Mouse (Mus musculus) common myeloid progenitor, adult 5-6 weeks (primary cell): ENCODE data around the gene Ntf3. TPM values are rescaled to one million over a fixed set of nuclear protein-coding genes. Genes with fewer than 3 reads are reported as not detected.

Experiments
- ATAC-seq: replicated peaks from 2 replicates; pipeline ENCODE4 v1.8.0; 2016; ENCODE audit warnings: low read depth, mild to moderate bottlenecking, moderate TSS enrichment, inconsistent platforms; ENCODE audit not compliant: poor library complexity, severe bottlenecking
- total RNA-seq: library from RNA; stranded (forward); fragments of 200-1000, 187-1606 nt; gene quantifications from 2 replicates; pipeline ENCODE4 v1.2.3, GENCODE M21; 2017

The Ntf3 gene
- total RNA-seq, 1 experiment from 2014 or later, result not detected

GRCm38 (mm10) chr6:126106798-126107173, 59.9 kb downstream of the Ntf3 start:
- ATAC-seq, result no peak

GRCm38 (mm10) chr6:126106051-126106797, 60.5 kb downstream of the Ntf3 start:
- no peak for ATAC-seq

GRCm38 (mm10) chr6:126105083-126105740, 61.5 kb downstream of the Ntf3 start:
- no peak for ATAC-seq

- ATAC-seq, result no peak
Observed at GRCm38 (mm10) chr6:126102571-126102970, 64.1 kb downstream of the Ntf3 start.

GRCm38 (mm10) chr6:126102007-126102406, 64.7 kb downstream of the Ntf3 start:
- no peak for ATAC-seq

- ATAC-seq, result no peak
Observed at GRCm38 (mm10) chr6:126100579-126100978, 66.1 kb downstream of the Ntf3 start.

- ATAC-seq, result no peak
Observed at GRCm38 (mm10) chr6:126097471-126097870, 69.2 kb downstream of the Ntf3 start.

GRCm38 (mm10) chr6:126096085-126096484, 70.6 kb downstream of the Ntf3 start:
- ATAC-seq, result no peak

GRCm38 (mm10) chr6:126095041-126095440, 71.7 kb downstream of the Ntf3 start:
- ATAC-seq, result no peak

GRCm38 (mm10) chr6:126092026-126092425, 74.7 kb downstream of the Ntf3 start:
- ATAC-seq, result no peak

GRCm38 (mm10) chr6:126090063-126090462, 76.6 kb downstream of the Ntf3 start:
- ATAC-seq, result no peak

- ATAC-seq, result no peak
Observed at GRCm38 (mm10) chr6:126088489-126089265, 78.0 kb downstream of the Ntf3 start.

- ATAC-seq, result no peak
Observed at GRCm38 (mm10) chr6:126086321-126086950, 80.3 kb downstream of the Ntf3 start.

- no peak for ATAC-seq
Observed at GRCm38 (mm10) chr6:126080531-126080930, 86.2 kb downstream of the Ntf3 start.

- no peak for ATAC-seq
Observed at GRCm38 (mm10) chr6:126057706-126058105, 109.0 kb downstream of the Ntf3 start.

GRCm38 (mm10) chr6:126053136-126053535, 113.6 kb downstream of the Ntf3 start:
- no peak for ATAC-seq
